Mouse (Mus musculus) c-Kit-positive CD71-positive TER-119-negative erythroid progenitor cells, embryonic 14.5 days (primary cell): Measurements from ENCODE around the gene Aaed1.

ENCODE experiments used
- DNase-seq: peaks from one replicate; pipeline ENCODE4 v3.0.0-alpha.2; 2013; ENCODE audit warnings: low read depth

Aaed1 gene

GRCm38 (mm10) chr13:64250363-64250762 is 62.1 kb downstream of the Aaed1 start:
- peak; percentile 35 for DNase-seq

GRCm38 (mm10) chr13:64248775-64249524 is 63.6 kb downstream of the Aaed1 start:
- peak; percentile 72 for DNase-seq

- peak; percentile 57 for DNase-seq
These were observed 64.2 kb downstream of the Aaed1 start for GRCm38 (mm10) chr13:64248161-64248774.

GRCm38 (mm10) chr13:64246106-64246505 is 66.4 kb downstream of the Aaed1 start:
- no peak for DNase-seq

GRCm38 (mm10) chr13:64244685-64245261 is 67.7 kb downstream of the Aaed1 start:
- DNase-seq, result no peak

- DNase-seq, result no peak
These were observed 69.8 kb downstream of the Aaed1 start for GRCm38 (mm10) chr13:64242721-64243120.

- DNase-seq, result no peak
These were observed 71.9 kb downstream of the Aaed1 start for GRCm38 (mm10) chr13:64240626-64241025.

- DNase-seq, result no peak
These were observed 74.8 kb downstream of the Aaed1 start for GRCm38 (mm10) chr13:64237681-64238157.

- peak; percentile 22 for DNase-seq
These were observed 75.4 kb downstream of the Aaed1 start for GRCm38 (mm10) chr13:64237000-64237680.

- DNase-seq, result no peak
These were observed 76.7 kb downstream of the Aaed1 start for GRCm38 (mm10) chr13:64235777-64236176.

GRCm38 (mm10) chr13:64235062-64235715 is 77.3 kb downstream of the Aaed1 start:
- DNase-seq, result no peak

- DNase-seq, result no peak
These were observed 79.4 kb downstream of the Aaed1 start for GRCm38 (mm10) chr13:64233139-64233538.

- DNase-seq, result no peak
These were observed 85.8 kb downstream of the Aaed1 start for GRCm38 (mm10) chr13:64226725-64227124.

- DNase-seq, result no peak
These were observed 86.8 kb downstream of the Aaed1 start for GRCm38 (mm10) chr13:64225738-64226137.
